Mouse (Mus musculus) MEL (cell line): ENCODE results near the gene Pitx1. TPM values are rescaled to one million over a fixed set of nuclear protein-coding genes. Genes with fewer than 3 reads are reported as not detected.

Experiments used
- DNase-seq: peaks from one replicate; pipeline ENCODE4 v3.0.0; 2011; ENCODE audit warnings: low read depth, low spot score
- H3K27ac ChIP-seq: 2 replicates; pipeline ENCODE4 v1.5.1; 2012; ENCODE audit warnings: low read depth, mild to moderate bottlenecking, control low read depth, low read length, moderate library complexity; ENCODE audit not compliant: control insufficient read depth
- H3K27me3 ChIP-seq, 2 experiments: fragments of 150-350 bp in 1 of 2; sonication (generic) in 1 of 2; 2 replicates each; pipeline ENCODE4 v1.6.1; 2012; ENCODE audit warnings: low read length in 2 of 2, mild to moderate bottlenecking in 2 of 2, improper control_type of control experiment in 1 of 2, moderate library complexity in 1 of 2; ENCODE audit not compliant: insufficient read depth in 2 of 2, control insufficient read depth in 1 of 2
- H3K36me3 ChIP-seq, 2 experiments: 2 replicates each; pipeline ENCODE4 v1.6.1; 2012 to 2014; ENCODE audit warnings: low read length in 2 of 2, improper control_type of control experiment in 1 of 2, inconsistent platforms in 1 of 2, mild to moderate bottlenecking in 1 of 2; ENCODE audit not compliant: insufficient read depth in 2 of 2, control insufficient read depth in 1 of 2
- H3K4me1 ChIP-seq, 2 experiments: fragments of 150-350 bp in 1 of 2; sonication (generic) in 1 of 2; 2 replicates each; pipeline ENCODE4 v1.6.1; 2012; ENCODE audit warnings: low read length in 2 of 2, improper control_type of control experiment in 1 of 2, mild to moderate bottlenecking in 1 of 2; ENCODE audit not compliant: insufficient read depth in 2 of 2, control insufficient read depth in 1 of 2
- H3K4me3 ChIP-seq, 2 experiments: fragments of 150-350 bp in 1 of 2; sonication (generic) in 1 of 2; 2 replicates each; pipeline ENCODE4 v1.5.1; 2012; ENCODE audit warnings: low read depth in 2 of 2, low read length in 2 of 2, mild to moderate bottlenecking in 2 of 2, moderate library complexity in 2 of 2, control low read depth in 1 of 2, improper control_type of control experiment in 1 of 2; ENCODE audit not compliant: control insufficient read depth in 1 of 2, insufficient read depth in 1 of 2
- H3K79me2 ChIP-seq: 2 replicates; pipeline ENCODE4 v1.6.1; 2012; ENCODE audit warnings: mild to moderate bottlenecking, low read length, moderate library complexity; ENCODE audit not compliant: control insufficient read depth, poor library complexity, insufficient read depth
- H3K9ac ChIP-seq: 2 replicates; pipeline ENCODE4 v1.6.1; 2012; ENCODE audit warnings: low read depth, mild to moderate bottlenecking, control low read depth, low read length, moderate library complexity; ENCODE audit not compliant: control insufficient read depth, poor library complexity, severe bottlenecking
- H3K9me3 ChIP-seq: fragments of 150-350 bp; sonication (generic); replicated peaks from 2 replicates; pipeline ENCODE4 v1.6.1; 2012; ENCODE audit warnings: mild to moderate bottlenecking, low read length, improper control_type of control experiment, moderate library complexity; ENCODE audit not compliant: insufficient read depth
- BHLHE40 ChIP-seq: IDR thresholded peaks from 2 replicates; pipeline ENCODE4 v1.6.1; 2012; ENCODE audit warnings: low read depth, mild to moderate bottlenecking, inconsistent platforms, low read length, improper control_type of control experiment, borderline replicate concordance
- CHD1 ChIP-seq: IDR thresholded peaks from 2 replicates; pipeline ENCODE4 v1.6.1; 2012; ENCODE audit warnings: low read depth, mild to moderate bottlenecking, inconsistent platforms, low read length, improper control_type of control experiment
- CHD2 ChIP-seq: IDR thresholded peaks from 2 replicates; pipeline ENCODE4 v1.6.1; 2011; ENCODE audit warnings: low read length, improper control_type of control experiment
- CTCF ChIP-seq, 3 experiments: IDR thresholded peaks in 2 of 3; conservative IDR thresholded peaks in 1 of 3; 2 replicates each; pipeline ENCODE4 v1.5.1; 2011 to 2012; ENCODE audit warnings: low read length in 3 of 3, low read depth in 2 of 3, mild to moderate bottlenecking in 2 of 3, improper control_type of control experiment in 1 of 3, inconsistent platforms in 1 of 3, mixed read lengths in 1 of 3, moderate library complexity in 1 of 3; ENCODE audit not compliant: control insufficient read depth in 1 of 3, insufficient read depth in 1 of 3, poor library complexity in 1 of 3, severe bottlenecking in 1 of 3
- EP300 ChIP-seq, 2 experiments: IDR thresholded peaks; 2 replicates each; pipeline ENCODE4 v1.6.1; 2011; ENCODE audit warnings: improper control_type of control experiment in 2 of 2, low read length in 2 of 2, low read depth in 1 of 2, mild to moderate bottlenecking in 1 of 2
- GABPA ChIP-seq: IDR thresholded peaks from 2 replicates; pipeline ENCODE4 v1.6.1; 2012; ENCODE audit warnings: low read depth, mild to moderate bottlenecking, inconsistent platforms, low read length, improper control_type of control experiment, moderate library complexity
- GATA1 ChIP-seq: IDR thresholded peaks from 2 replicates; pipeline ENCODE4 v1.6.1; 2011; ENCODE audit warnings: low read depth, low read length, improper control_type of control experiment
- HCFC1 ChIP-seq: IDR thresholded peaks from 2 replicates; pipeline ENCODE4 v1.6.1; 2012; ENCODE audit warnings: low read depth, mild to moderate bottlenecking, inconsistent platforms, low read length, improper control_type of control experiment, moderate library complexity
- KAT2A ChIP-seq: conservative IDR thresholded peaks from 2 replicates; pipeline ENCODE4 v1.6.1; 2012; ENCODE audit warnings: low read depth, low read length, improper control_type of control experiment, inconsistent platforms
- MAFK ChIP-seq: IDR thresholded peaks from 2 replicates; pipeline ENCODE4 v1.6.1; 2011; ENCODE audit warnings: low read depth, mild to moderate bottlenecking, low read length, improper control_type of control experiment, borderline replicate concordance
- MAX ChIP-seq: IDR thresholded peaks from 2 replicates; pipeline ENCODE4 v1.6.1; 2011; ENCODE audit warnings: low read length, improper control_type of control experiment
- MEF2A ChIP-seq: IDR thresholded peaks from 2 replicates; pipeline ENCODE4 v1.6.1; 2014; ENCODE audit warnings: low read depth, mild to moderate bottlenecking, inconsistent platforms, low read length, improper control_type of control experiment; ENCODE audit not compliant: poor library complexity, insufficient replicate concordance, severe bottlenecking; ENCODE audit errors: extremely low read depth
- MYB ChIP-seq: IDR thresholded peaks from 2 replicates; pipeline ENCODE4 v1.6.1; 2011; ENCODE audit warnings: mild to moderate bottlenecking, low read depth, low read length, improper control_type of control experiment
- MYC ChIP-seq: IDR thresholded peaks from 2 replicates; pipeline ENCODE4 v1.6.1; 2011; ENCODE audit warnings: low read depth, mild to moderate bottlenecking, low read length, improper control_type of control experiment, moderate library complexity
- NELFE ChIP-seq: IDR thresholded peaks from 2 replicates; pipeline ENCODE4 v1.6.1; 2011; ENCODE audit warnings: low read depth, low read length, improper control_type of control experiment
- NRF1 ChIP-seq: IDR thresholded peaks from 2 replicates; pipeline ENCODE4 v1.6.1; 2014; ENCODE audit warnings: low read depth, mild to moderate bottlenecking, inconsistent platforms, low read length, improper control_type of control experiment, moderate library complexity; ENCODE audit not compliant: poor library complexity, insufficient read depth, severe bottlenecking
- POLR2A ChIP-seq, 2 experiments: IDR thresholded peaks; 2 replicates each; pipeline ENCODE4 v1.6.1; 2011 to 2012; ENCODE audit warnings: low read length in 2 of 2, mild to moderate bottlenecking in 2 of 2, control low read depth in 1 of 2, improper control_type of control experiment in 1 of 2, low read depth in 1 of 2, moderate library complexity in 1 of 2; ENCODE audit not compliant: control insufficient read depth in 1 of 2, insufficient read depth in 1 of 2, poor library complexity in 1 of 2
- POLR2AphosphoS2 ChIP-seq: IDR thresholded peaks from 2 replicates; pipeline ENCODE4 v1.6.1; 2011; ENCODE audit warnings: low read length, improper control_type of control experiment
- RCOR1 ChIP-seq: IDR thresholded peaks from 2 replicates; pipeline ENCODE4 v1.6.1; 2012; ENCODE audit warnings: low read depth, mild to moderate bottlenecking, inconsistent platforms, low read length, improper control_type of control experiment
- SIN3A ChIP-seq: IDR thresholded peaks from 2 replicates; pipeline ENCODE4 v1.6.1; 2012; ENCODE audit warnings: low read length, improper control_type of control experiment, inconsistent platforms
- USF1 ChIP-seq: IDR thresholded peaks from 2 replicates; pipeline ENCODE4 v1.6.1; 2014; ENCODE audit warnings: low read depth, mild to moderate bottlenecking, inconsistent platforms, low read length, improper control_type of control experiment, moderate library complexity
- ZNF384 ChIP-seq: IDR thresholded peaks from 2 replicates; pipeline ENCODE4 v1.6.1; 2012; ENCODE audit warnings: low read depth, mild to moderate bottlenecking, inconsistent platforms, low read length, improper control_type of control experiment
- polyA plus RNA-seq, 2 experiments: library from polyadenylated mRNA; stranded (reverse) in 1 of 2; unstranded in 1 of 2; fragments of >175 nt in 1 of 2; fragments of >200 nt in 1 of 2; gene quantifications; 2 replicates each; pipeline versions ENCODE4 v1.2.1 to v1.2.4; 2012; ENCODE audit warnings: low replicate concordance in 2 of 2, low read depth in 1 of 2; ENCODE audit not compliant: insufficient read length in 2 of 2, insufficient read depth in 1 of 2, missing spikeins in 1 of 2
- total RNA-seq: library from RNA; depleted of rRNA; stranded (reverse); fragments of 300-350 nt; gene quantifications from 2 replicates; pipeline ENCODE4 v1.2.3, GENCODE M21; 2012

Pitx1 gene
- total and polyA plus RNA-seq, 3 experiments, result not detected

DNA sequence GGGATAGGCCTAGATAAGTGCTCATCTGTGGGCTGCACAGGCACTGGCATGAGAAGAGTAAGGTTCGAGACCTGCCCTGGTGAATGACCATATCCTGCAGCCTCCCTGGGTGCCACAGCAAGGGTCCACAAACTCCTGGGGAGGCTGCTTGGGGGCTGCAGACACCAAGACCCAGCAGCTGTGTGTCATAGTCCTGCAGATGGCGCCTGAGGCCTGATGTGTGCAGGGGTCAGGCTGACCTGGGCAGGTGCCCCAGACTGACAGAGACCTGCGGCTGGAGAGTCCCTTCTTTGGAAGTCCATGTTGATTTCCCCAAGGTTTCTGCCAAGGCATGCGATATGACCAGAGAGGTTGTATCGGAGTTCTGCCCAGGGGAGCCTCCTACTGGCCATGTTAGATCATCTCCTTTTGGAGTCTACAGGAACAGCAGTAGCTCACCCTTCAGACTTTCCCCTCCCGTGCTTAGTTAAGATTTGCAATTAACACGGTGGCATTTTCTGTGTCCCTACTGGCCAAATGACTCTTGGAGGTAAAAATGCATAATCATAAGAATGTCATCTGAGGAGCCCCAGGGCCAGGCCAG is 26.9 kb downstream of the Pitx1 start:
- Histone ChIP-seq H3K27ac (no peak overlapping the region), H3K36me3 (no peaks in the 10 kb centered on the region), H3K4me3 (no peak overlapping the region), H3K27me3 (no peaks in the 10 kb centered on the region), H3K9ac (no peak overlapping the region), H3K9me3 (no peaks in the 10 kb centered on the region), H3K79me2 (no peaks in the 10 kb centered on the region), H3K4me1 (no peaks in the 10 kb centered on the region)
- TF ChIP-seq EP300 (IDR thresholded peaks at IDR 0.05; ENCODE audit: low read depth in 1 of 2, low read length in 2 of 2) (no peak), POLR2AphosphoS2 (no peak), ZNF384 (no peak), MYC (no peak), KAT2A (no peak), NRF1 (no peak), MAX (no peak), GATA1 (no peak), BHLHE40 (no peak), MYB (no peak)
- no peak for DNase-seq

DNA sequence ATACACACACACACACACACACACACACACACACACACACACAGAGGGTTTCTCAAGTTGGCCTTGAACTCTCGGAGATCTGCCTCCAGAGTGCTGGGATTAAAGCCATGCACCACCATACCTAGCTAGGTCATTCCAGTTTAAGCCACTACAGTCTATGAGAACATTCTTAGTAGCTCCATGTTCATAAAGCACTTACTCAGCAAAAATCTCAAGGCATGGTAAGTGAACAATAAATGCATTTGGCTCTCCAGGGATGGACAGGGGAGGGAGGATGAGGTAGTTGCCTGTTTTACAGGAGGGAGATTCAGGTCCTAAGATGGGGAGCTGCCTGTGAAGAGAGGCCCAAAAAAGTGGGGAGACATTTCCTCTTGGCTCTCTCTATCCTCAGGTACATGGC is 32.0 kb downstream of the Pitx1 start:
- H3K27ac ChIP-seq, result no peak overlapping the region
- no peak for DNase-seq
- H3K79me2 ChIP-seq, result no peaks in the 10 kb centered on the region
- H3K4me1 ChIP-seq, result no peaks in the 10 kb centered on the region
- no peaks in the 10 kb centered on the region for H3K36me3 ChIP-seq
- no peaks in the 10 kb centered on the region for H3K27me3 ChIP-seq
- H3K4me3 ChIP-seq, result no peak overlapping the region
- H3K9me3 ChIP-seq, result no peaks in the 10 kb centered on the region
- H3K9ac ChIP-seq, result no peak overlapping the region
- no peak for TF ChIP-seq GABPA
- TF ChIP-seq CHD1, result no peak
- TF ChIP-seq MEF2A, result no peak
- TF ChIP-seq RCOR1, result no peak
- TF ChIP-seq GATA1, result no peak
- no peak for TF ChIP-seq NELFE
- no peak for TF ChIP-seq USF1
- TF ChIP-seq CTCF (IDR thresholded peaks at IDR 0.05 in 2 of 3, conservative IDR thresholded peaks at IDR 0.05 in 1 of 3; ENCODE audit: control insufficient read depth in 1 of 3, insufficient read depth in 1 of 3, low read depth in 2 of 3, low read length in 3 of 3, poor library complexity in 1 of 3, severe bottlenecking in 1 of 3), result no peak
- TF ChIP-seq POLR2AphosphoS2, result no peak
- TF ChIP-seq KAT2A, result no peak
- no peak for TF ChIP-seq MYC
- no peak; the same call in 1 of the 2 replicates for TF ChIP-seq MAFK
- no peak for TF ChIP-seq HCFC1
- no peak for TF ChIP-seq SIN3A
- TF ChIP-seq POLR2A (IDR thresholded peaks at IDR 0.05; ENCODE audit: control insufficient read depth in 1 of 2, insufficient read depth in 1 of 2, low read depth in 1 of 2, low read length in 2 of 2, poor library complexity in 1 of 2), result no peak
- TF ChIP-seq BHLHE40, result no peak
- TF ChIP-seq CHD2, result no peak
- no peak for TF ChIP-seq MAX
